Mouse (Mus musculus) G1E (cell line): Measurements from ENCODE around the gene Gm4131.

Source experiments
- CTCF ChIP-seq: IDR thresholded peaks from 2 replicates; pipeline ENCODE4 v1.5.1; 2012; ENCODE audit warnings: low read depth, low read length, inconsistent platforms, mixed read lengths
- TAL1 ChIP-seq: conservative IDR thresholded peaks from 2 replicates; pipeline ENCODE4 v1.6.1; 2012; ENCODE audit warnings: low read depth, low read length, inconsistent platforms, mixed read lengths

GRCm38 (mm10) chr14:62493456-62493855 is 73.3 kb downstream of the Gm4131 start:
- TF ChIP-seq CTCF (no peak), TAL1 (no peak)
